In the genomic region with DNA sequence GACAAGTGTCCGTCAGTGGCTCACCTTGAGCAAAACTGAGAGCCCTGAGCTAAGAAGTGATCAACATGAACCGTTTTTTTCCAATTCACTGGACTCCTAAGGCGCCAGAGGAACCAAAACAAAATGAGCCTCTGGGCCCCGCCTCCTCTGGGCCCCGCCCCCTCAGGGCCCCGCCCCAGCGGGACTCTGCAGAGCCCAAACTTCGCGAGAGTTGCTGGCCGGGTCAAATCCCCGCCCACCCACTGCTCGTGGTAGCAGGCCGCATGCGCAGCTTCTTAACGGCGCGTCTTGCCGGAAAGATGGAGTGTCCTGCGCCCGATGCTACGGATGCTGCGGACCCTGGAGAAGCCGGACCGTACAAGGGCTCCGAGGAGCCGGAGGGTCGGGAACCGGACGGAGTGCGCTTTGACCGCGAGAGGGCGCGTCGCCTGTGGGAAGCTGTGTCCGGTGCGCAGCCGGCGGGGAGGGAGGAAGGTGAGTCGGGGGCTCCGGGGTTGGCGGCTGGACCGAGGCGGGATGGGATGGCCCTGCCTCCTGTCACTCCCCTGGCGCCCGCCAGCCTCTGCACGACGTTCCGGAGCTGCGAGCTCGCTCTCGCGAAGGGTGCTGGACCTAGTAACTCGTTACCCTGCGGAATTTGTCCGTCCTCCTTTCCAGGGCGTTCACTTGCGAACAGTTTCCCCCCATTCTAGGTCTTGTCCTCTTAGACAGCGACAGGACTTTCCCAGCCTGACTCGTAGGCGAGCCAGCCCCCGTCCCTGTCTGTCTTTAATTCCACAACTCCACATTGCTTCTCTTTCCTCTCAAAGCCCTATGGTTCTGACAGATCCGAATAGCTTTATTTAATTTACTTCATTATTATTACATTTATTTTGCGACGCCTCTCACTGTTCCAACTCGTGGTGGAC, we compare ENCODE assay signal across 8 mouse cellular contexts. TPM values are rescaled to one million over a fixed set of nuclear protein-coding genes. Genes with fewer than 3 reads are reported as not detected.
DNase-seq lines count a peak whose midpoint lies in the region; ATAC-seq lines count a peak whose summit lies in the region.

TSS of gene Zfp346 (plus strand) at position 267 of the 908 bp plus-strand sequence.

- under 1% methylated on average over 62 of the region's 66 CpGs for WGBS in forebrain, embryonic 14.5 days
- under 1% methylated on average over 64 of the region's 66 CpGs for WGBS in neural tube, embryonic 15.5 days

- peak within 1 kb of the TSS; percentile 81 for H3K4me3 ChIP-seq in forebrain, embryonic 14.5 days (ENCODE audit: low read depth, low read length)
- peak within 1 kb of the TSS; percentile 94 for H3K4me3 ChIP-seq in neural tube, embryonic 15.5 days (replicated peaks)

- H3K9me3 ChIP-seq in forebrain, embryonic 14.5 days (replicated peaks; ENCODE audit: control insufficient read depth, low read length) = no peaks in the 10 kb centered on the region
- H3K9me3 ChIP-seq in neural tube, embryonic 15.5 days (replicated peaks) = no peaks in the 10 kb centered on the region

- peak within 1 kb of the TSS; percentile 89 for H3K9ac ChIP-seq in forebrain, embryonic 14.5 days (ENCODE audit: low read length)
- peak within 1 kb of the TSS; percentile 92 for H3K9ac ChIP-seq in neural tube, embryonic 15.5 days (replicated peaks)

- peaks cover 7% of the 10 kb centered on the region for H3K4me1 ChIP-seq in forebrain, embryonic 14.5 days (ENCODE audit: control insufficient read depth, insufficient read depth, low read length)
- peaks cover 18% of the 10 kb centered on the region for H3K4me1 ChIP-seq in neural tube, embryonic 15.5 days

- peak; percentile 92 for ATAC-seq in forebrain, embryonic 14.5 days
- peak; percentile 95 for ATAC-seq in neural tube, embryonic 15.5 days (ENCODE audit: low FRiP score)

- H3K27ac ChIP-seq in forebrain, embryonic 14.5 days (ENCODE audit: low read depth, low read length) = peak within 1 kb of the TSS; percentile 84
- H3K27ac ChIP-seq in neural tube, embryonic 15.5 days (replicated peaks) = peak within 1 kb of the TSS; percentile 88

- peak within 1 kb of the TSS; percentile 84 for H3K4me2 ChIP-seq in forebrain, embryonic 14.5 days (ENCODE audit: low read length)
- H3K4me2 ChIP-seq in neural tube, embryonic 15.5 days = peak within 1 kb of the TSS; percentile 65

- DNase-seq in ES-CJ7 (ENCODE audit: low read depth, low spot score) = peak; percentile 96
- DNase-seq in cerebellum, adult 11 months = peak; percentile 96
- DNase-seq in forebrain, embryonic 14.5 days (ENCODE audit: low spot score) = peak; percentile 98
- DNase-seq in heart, postnatal 14 days = peak; percentile 98 to 99
- DNase-seq in layer of hippocampus, adult 11-12 months (ENCODE audit: low spot score) = peak; percentile 98
- peak; percentile 96 to 98 for DNase-seq in lung, adult 18-20 months
- peak; percentile 98 for DNase-seq in testis, postnatal 14 days (ENCODE audit: low spot score)

- intact Hi-C loops in heart, postnatal 14 days (cut with DNase I) = no loop called here

- peaks cover 10% of the 10 kb centered on the region; the same call in 1 of the 2 replicates for H3K36me3 ChIP-seq in forebrain, embryonic 14.5 days (ENCODE audit: control insufficient read depth, insufficient read depth, low read length)
- peaks cover 18% of the 10 kb centered on the region for H3K36me3 ChIP-seq in neural tube, embryonic 15.5 days

- no peaks in the 10 kb centered on the region for H3K27me3 ChIP-seq in forebrain, embryonic 14.5 days (replicated peaks; ENCODE audit: control insufficient read depth, insufficient read depth, low read length)
- no peaks in the 10 kb centered on the region for H3K27me3 ChIP-seq in neural tube, embryonic 15.5 days (replicated peaks)

RNA-seq across cellular contexts. Expression of gene Zfp346, which starts in this region (rescaled TPM):
- polyA plus RNA-seq in forebrain, embryonic 14.5 days (2014; fragmentation: Nextera tagmentation; extraction: Ambion mirVana) = 20.3 and 20.8 TPM in 2 replicates
- 10 to 100 TPM; 13.1 to 15.5 TPM for total RNA-seq in heart, postnatal 14 days (2021)
- 27.8 and 29.9 TPM in 2 replicates for polyA plus RNA-seq in neural tube, embryonic 15.5 days (2015; fragmentation: Nextera tagmentation; extraction: Ambion mirVana)

Comparison
In these comparisons a context has a peak if more than half of its experiments do, and no peak if none do; other contexts are left out.
1. Peak in every context shown above with its lines: DNase-seq, ATAC-seq, H3K4me3 ChIP-seq and H3K27ac ChIP-seq.